Mouse (Mus musculus) MEL (cell line): ENCODE measurements around the gene Cenps. TPM values are rescaled to one million over a fixed set of nuclear protein-coding genes. Genes with fewer than 3 reads are reported as not detected.
A peak's percentile ranks its signal among the peaks of the same experiment; 100 is the strongest.
"Not testable (repeated sequence)": the region's sequence is repeated elsewhere in the genome, so short reads cannot be mapped to it uniquely, and the experiment has no call there.

Experiments used
- DNase-seq: peaks from one replicate; pipeline ENCODE4 v3.0.0; 2011; ENCODE audit warnings: low read depth, low spot score
- H3K27ac ChIP-seq: 2 replicates; pipeline ENCODE4 v1.5.1; 2012; ENCODE audit warnings: low read depth, mild to moderate bottlenecking, control low read depth, low read length, moderate library complexity; ENCODE audit not compliant: control insufficient read depth
- H3K27me3 ChIP-seq, 2 experiments: fragments of 150-350 bp in 1 of 2; sonication (generic) in 1 of 2; 2 replicates each; pipeline ENCODE4 v1.6.1; 2012; ENCODE audit warnings: low read length in 2 of 2, mild to moderate bottlenecking in 2 of 2, improper control_type of control experiment in 1 of 2, moderate library complexity in 1 of 2; ENCODE audit not compliant: insufficient read depth in 2 of 2, control insufficient read depth in 1 of 2
- H3K36me3 ChIP-seq, 2 experiments: 2 replicates each; pipeline ENCODE4 v1.6.1; 2012 to 2014; ENCODE audit warnings: low read length in 2 of 2, improper control_type of control experiment in 1 of 2, inconsistent platforms in 1 of 2, mild to moderate bottlenecking in 1 of 2; ENCODE audit not compliant: insufficient read depth in 2 of 2, control insufficient read depth in 1 of 2
- H3K4me1 ChIP-seq, 2 experiments: fragments of 150-350 bp in 1 of 2; sonication (generic) in 1 of 2; 2 replicates each; pipeline ENCODE4 v1.6.1; 2012; ENCODE audit warnings: low read length in 2 of 2, improper control_type of control experiment in 1 of 2, mild to moderate bottlenecking in 1 of 2; ENCODE audit not compliant: insufficient read depth in 2 of 2, control insufficient read depth in 1 of 2
- H3K4me3 ChIP-seq, 2 experiments: fragments of 150-350 bp in 1 of 2; sonication (generic) in 1 of 2; 2 replicates each; pipeline ENCODE4 v1.5.1; 2012; ENCODE audit warnings: low read depth in 2 of 2, low read length in 2 of 2, mild to moderate bottlenecking in 2 of 2, moderate library complexity in 2 of 2, control low read depth in 1 of 2, improper control_type of control experiment in 1 of 2; ENCODE audit not compliant: control insufficient read depth in 1 of 2, insufficient read depth in 1 of 2
- H3K79me2 ChIP-seq: 2 replicates; pipeline ENCODE4 v1.6.1; 2012; ENCODE audit warnings: mild to moderate bottlenecking, low read length, moderate library complexity; ENCODE audit not compliant: control insufficient read depth, poor library complexity, insufficient read depth
- H3K9ac ChIP-seq: 2 replicates; pipeline ENCODE4 v1.6.1; 2012; ENCODE audit warnings: low read depth, mild to moderate bottlenecking, control low read depth, low read length, moderate library complexity; ENCODE audit not compliant: control insufficient read depth, poor library complexity, severe bottlenecking
- H3K9me3 ChIP-seq: fragments of 150-350 bp; sonication (generic); replicated peaks from 2 replicates; pipeline ENCODE4 v1.6.1; 2012; ENCODE audit warnings: mild to moderate bottlenecking, low read length, improper control_type of control experiment, moderate library complexity; ENCODE audit not compliant: insufficient read depth
- BHLHE40 ChIP-seq: IDR thresholded peaks from 2 replicates; pipeline ENCODE4 v1.6.1; 2012; ENCODE audit warnings: low read depth, mild to moderate bottlenecking, inconsistent platforms, low read length, improper control_type of control experiment, borderline replicate concordance
- E2F4 ChIP-seq: IDR thresholded peaks from 2 replicates; pipeline ENCODE4 v1.6.1; 2011; ENCODE audit warnings: low read depth, low read length, improper control_type of control experiment, borderline replicate concordance
- EP300 ChIP-seq, 2 experiments: IDR thresholded peaks; 2 replicates each; pipeline ENCODE4 v1.6.1; 2011; ENCODE audit warnings: improper control_type of control experiment in 2 of 2, low read length in 2 of 2, low read depth in 1 of 2, mild to moderate bottlenecking in 1 of 2
- ETS1 ChIP-seq: IDR thresholded peaks from 2 replicates; pipeline ENCODE4 v1.6.1; 2012; ENCODE audit warnings: low read depth, mild to moderate bottlenecking, inconsistent platforms, low read length, improper control_type of control experiment, moderate library complexity
- HCFC1 ChIP-seq: IDR thresholded peaks from 2 replicates; pipeline ENCODE4 v1.6.1; 2012; ENCODE audit warnings: low read depth, mild to moderate bottlenecking, inconsistent platforms, low read length, improper control_type of control experiment, moderate library complexity
- KAT2A ChIP-seq: conservative IDR thresholded peaks from 2 replicates; pipeline ENCODE4 v1.6.1; 2012; ENCODE audit warnings: low read depth, low read length, improper control_type of control experiment, inconsistent platforms
- MAFK ChIP-seq: IDR thresholded peaks from 2 replicates; pipeline ENCODE4 v1.6.1; 2011; ENCODE audit warnings: low read depth, mild to moderate bottlenecking, low read length, improper control_type of control experiment, borderline replicate concordance
- MAX ChIP-seq: IDR thresholded peaks from 2 replicates; pipeline ENCODE4 v1.6.1; 2011; ENCODE audit warnings: low read length, improper control_type of control experiment
- MXI1 ChIP-seq: IDR thresholded peaks from 2 replicates; pipeline ENCODE4 v1.6.1; 2011; ENCODE audit warnings: mild to moderate bottlenecking, low read depth, low read length, improper control_type of control experiment
- MYC ChIP-seq: IDR thresholded peaks from 2 replicates; pipeline ENCODE4 v1.6.1; 2011; ENCODE audit warnings: low read depth, mild to moderate bottlenecking, low read length, improper control_type of control experiment, moderate library complexity
- NELFE ChIP-seq: IDR thresholded peaks from 2 replicates; pipeline ENCODE4 v1.6.1; 2011; ENCODE audit warnings: low read depth, low read length, improper control_type of control experiment
- POLR2A ChIP-seq, 2 experiments: IDR thresholded peaks; 2 replicates each; pipeline ENCODE4 v1.6.1; 2011 to 2012; ENCODE audit warnings: low read length in 2 of 2, mild to moderate bottlenecking in 2 of 2, control low read depth in 1 of 2, improper control_type of control experiment in 1 of 2, low read depth in 1 of 2, moderate library complexity in 1 of 2; ENCODE audit not compliant: control insufficient read depth in 1 of 2, insufficient read depth in 1 of 2, poor library complexity in 1 of 2
- POLR2AphosphoS2 ChIP-seq: IDR thresholded peaks from 2 replicates; pipeline ENCODE4 v1.6.1; 2011; ENCODE audit warnings: low read length, improper control_type of control experiment
- RCOR1 ChIP-seq: IDR thresholded peaks from 2 replicates; pipeline ENCODE4 v1.6.1; 2012; ENCODE audit warnings: low read depth, mild to moderate bottlenecking, inconsistent platforms, low read length, improper control_type of control experiment
- SIN3A ChIP-seq: IDR thresholded peaks from 2 replicates; pipeline ENCODE4 v1.6.1; 2012; ENCODE audit warnings: low read length, improper control_type of control experiment, inconsistent platforms
- TAL1 ChIP-seq: IDR thresholded peaks from 2 replicates; pipeline ENCODE4 v1.6.1; 2012; ENCODE audit warnings: mild to moderate bottlenecking, inconsistent platforms, low read length, moderate library complexity, mixed read lengths
- TBP ChIP-seq: IDR thresholded peaks from 2 replicates; pipeline ENCODE4 v1.8.0; 2011; ENCODE audit warnings: low read depth, low read length, improper control_type of control experiment
- TCF12 ChIP-seq: IDR thresholded peaks from 2 replicates; pipeline ENCODE4 v1.6.1; 2014; ENCODE audit warnings: low read depth, mild to moderate bottlenecking, inconsistent platforms, low read length, improper control_type of control experiment, moderate library complexity
- USF1 ChIP-seq: IDR thresholded peaks from 2 replicates; pipeline ENCODE4 v1.6.1; 2014; ENCODE audit warnings: low read depth, mild to moderate bottlenecking, inconsistent platforms, low read length, improper control_type of control experiment, moderate library complexity
- USF2 ChIP-seq, 2 experiments: IDR thresholded peaks; 2 replicates each; pipeline ENCODE4 v1.6.1; 2011 to 2012; ENCODE audit warnings: improper control_type of control experiment in 2 of 2, low read length in 2 of 2, borderline replicate concordance in 1 of 2, inconsistent platforms in 1 of 2, low read depth in 1 of 2, mild to moderate bottlenecking in 1 of 2; ENCODE audit not compliant: insufficient read depth in 1 of 2
- ZMIZ1 ChIP-seq: IDR thresholded peaks from 2 replicates; pipeline ENCODE4 v1.6.1; 2012; ENCODE audit warnings: low read depth, mild to moderate bottlenecking, inconsistent platforms, low read length, improper control_type of control experiment, moderate library complexity
- polyA plus RNA-seq, 2 experiments: library from polyadenylated mRNA; stranded (reverse) in 1 of 2; unstranded in 1 of 2; fragments of >175 nt in 1 of 2; fragments of >200 nt in 1 of 2; gene quantifications; 2 replicates each; pipeline versions ENCODE4 v1.2.1 to v1.2.4; 2012; ENCODE audit warnings: low replicate concordance in 2 of 2, low read depth in 1 of 2; ENCODE audit not compliant: insufficient read length in 2 of 2, insufficient read depth in 1 of 2, missing spikeins in 1 of 2
- total RNA-seq: library from RNA; depleted of rRNA; stranded (reverse); fragments of 300-350 nt; gene quantifications from 2 replicates; pipeline ENCODE4 v1.2.3, GENCODE M21; 2012

The Cenps gene
- total and polyA plus RNA-seq, 3 experiments: 13.4 to 60.7 TPM; not detected in 1

DNA sequence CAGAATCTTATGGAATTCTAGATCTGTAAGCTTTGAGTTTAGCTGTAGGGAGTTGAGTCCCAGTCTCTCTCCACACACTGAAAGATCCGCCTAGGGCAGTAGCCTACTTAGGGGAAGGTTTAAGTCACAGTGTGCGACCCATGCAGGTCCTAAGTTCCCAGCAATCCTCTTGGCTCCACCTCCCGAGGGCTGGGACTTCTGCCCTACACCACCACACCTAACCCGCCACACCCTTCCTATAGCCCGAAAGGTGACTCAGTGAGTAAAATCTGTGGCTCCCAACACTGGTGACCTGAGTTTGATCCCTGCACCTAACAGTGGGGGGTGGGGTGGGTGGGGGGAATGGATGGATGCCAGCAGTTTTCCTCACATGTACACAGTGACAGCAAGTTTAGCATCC, 14.0 kb downstream of the Cenps start:
- TF ChIP-seq SIN3A: no peak
- no peak for TF ChIP-seq MAFK
- TF ChIP-seq ZMIZ1: no peak
- TF ChIP-seq RCOR1: no peak
- no peak for TF ChIP-seq KAT2A
- DNase-seq: no peak
- Histone ChIP-seq H3K27ac (no peak overlapping the region), H3K4me1 (peaks cover 3 to 6% of the 10 kb centered on the region in 2 experiments; a peak in 3 of 4 replicates), H3K27me3 (no peaks in the 10 kb centered on the region), H3K36me3 (peaks cover 0 to 5% of the 10 kb centered on the region in 2 experiments; a peak in 2 of 4 replicates), H3K79me2 (no peaks in the 10 kb centered on the region), H3K9ac (no peak overlapping the region), H3K4me3 (no peak overlapping the region), H3K9me3 (no peaks in the 10 kb centered on the region)

DNA sequence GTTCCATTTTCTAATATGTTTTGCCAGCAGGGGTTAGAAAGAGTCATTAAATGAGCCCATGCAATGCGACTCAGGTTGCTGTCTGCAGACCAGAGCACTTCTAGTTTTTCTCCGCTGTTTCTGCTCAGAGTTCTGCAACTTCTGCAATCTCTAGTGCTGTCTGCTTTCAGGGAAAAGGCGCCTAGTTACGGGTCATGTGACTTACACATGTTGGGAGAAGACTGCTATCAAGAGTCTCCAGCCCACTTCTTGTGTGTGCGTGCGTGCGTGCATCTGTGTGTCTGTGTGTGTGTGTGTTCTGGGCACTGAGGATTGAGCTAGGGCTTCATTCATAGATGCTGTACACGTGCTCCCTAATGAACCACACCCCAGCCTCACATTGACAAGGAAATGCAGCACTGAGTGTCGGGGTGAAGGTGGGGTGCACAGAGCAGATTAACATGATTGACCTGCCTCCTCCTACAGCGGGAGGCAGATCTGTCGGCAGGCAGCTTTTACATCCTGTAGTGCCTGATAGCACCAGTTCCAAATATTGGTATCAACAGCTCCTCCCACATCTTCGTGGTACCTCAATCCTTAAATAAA, 17.4 kb downstream of the Cenps start:
- DNase-seq: peak; percentile 89
- not testable (repeated sequence) for H3K36me3 ChIP-seq, H3K27me3 ChIP-seq, H3K9me3 ChIP-seq, H3K4me1 ChIP-seq, H3K79me2 ChIP-seq
- H3K9ac ChIP-seq: peak overlapping the region; percentile 49
- H3K4me3 ChIP-seq: peak overlapping the region; percentile 23 to 24; a peak in 3 of 4 replicates
- peak overlapping the region; percentile 66 for H3K27ac ChIP-seq
- TF ChIP-seq EP300 (IDR thresholded peaks at IDR 0.05; ENCODE audit: low read depth in 1 of 2, low read length in 2 of 2) (peak; percentile 11 to 25; a peak in 1 of 4 replicates), POLR2AphosphoS2 (peak; percentile 35; the same call in 1 of the 2 replicates), HCFC1 (peak; percentile 71), TBP (peak; percentile 71), ETS1 (peak; percentile 53), SIN3A (peak; percentile 93), NELFE (0 out of 2 replicates have a peak, but pooled peaks have one; percentile 17), MYC (peak; percentile 85; the same call in 1 of the 2 replicates), MAX (peak; percentile 91), E2F4 (peak; percentile 39; the same call in 1 of the 2 replicates), TCF12 (peak; percentile 40; the same call in 1 of the 2 replicates), MXI1 (peak; percentile 92), POLR2A (IDR thresholded peaks at IDR 0.05; ENCODE audit: control insufficient read depth in 1 of 2, insufficient read depth in 1 of 2, low read depth in 1 of 2, low read length in 2 of 2, poor library complexity in 1 of 2) (peak in 1 of 2 experiments; percentile 35; a peak in 1 of 4 replicates), USF1 (peak; percentile 91), TAL1 (peak; percentile 49), USF2 (IDR thresholded peaks at IDR 0.05; ENCODE audit: borderline replicate concordance in 1 of 2, insufficient read depth in 1 of 2, low read depth in 1 of 2, low read length in 2 of 2) (peak; percentile 48 to 67; a peak in 2 of 4 replicates), BHLHE40 (peak; percentile 46)
